Mouse (Mus musculus): ENCODE results near the gene Stx5a. TPM values are rescaled to one million over a fixed set of nuclear protein-coding genes. Genes with fewer than 3 reads are reported as not detected.
A peak's percentile ranks its signal among the peaks of the same experiment; 100 is the strongest.

Stx5a gene
- polyA plus RNA-seq, 1 experiment from 2014 or later = 122 TPM

GRCm38 (mm10) chr19:8774951-8775421 lies 33.8 kb downstream of the Stx5a start:
- Histone ChIP-seq H3K36me3 (ENCODE audit: insufficient read depth) (peaks cover 45% of the 10 kb centered on the region), H3K9me3 (ENCODE audit: low read depth, low read length) (no peaks in the 10 kb centered on the region), H3K9ac (peak overlapping the region; percentile 94), H3K4me2 (peak overlapping the region; percentile 99), H3K27me3 (ENCODE audit: insufficient read depth, low read length) (no peaks in the 10 kb centered on the region), H3K4me3 (ENCODE audit: low read depth, low read length) (peak overlapping the region; percentile 72), H3K27ac (ENCODE audit: low read depth) (peak overlapping the region; percentile 99), H3K4me1 (ENCODE audit: insufficient read depth) (no peaks in the 10 kb centered on the region; the same call in none of the 2 replicates)
- no peak for TF ChIP-seq CTCF (IDR thresholded peaks at IDR 0.05; ENCODE audit: low read depth)
- WGBS = 3% methylated on average over 20 of the region's 20 CpGs
- peak; percentile 35 for DNase-seq
- ATAC-seq (ENCODE audit: insufficient read depth) = peak; percentile 32

GRCm38 (mm10) chr19:8786008-8786781 lies 45.0 kb downstream of the Stx5a start, which contains the start of gene Taf6l:
TSS of gene Taf6l (minus strand) at chr19:8786417.
- Histone ChIP-seq H3K9ac (peak within 1 kb of the TSS; percentile 66), H3K9me3 (ENCODE audit: low read depth, low read length) (no peaks in the 10 kb centered on the region), H3K27ac (ENCODE audit: low read depth) (peak within 1 kb of the TSS; percentile 70), H3K4me2 (peak within 1 kb of the TSS; percentile 84), H3K4me3 (ENCODE audit: low read depth, low read length) (peak within 1 kb of the TSS; percentile 65), H3K4me1 (ENCODE audit: insufficient read depth) (peaks cover 3% of the 10 kb centered on the region; the same call in 1 of the 2 replicates), H3K27me3 (ENCODE audit: insufficient read depth, low read length) (no peaks in the 10 kb centered on the region), H3K36me3 (ENCODE audit: insufficient read depth) (peaks cover 26% of the 10 kb centered on the region)
- WGBS = under 1% methylated on average over 32 of the region's 32 CpGs
- TF ChIP-seq CTCF (IDR thresholded peaks at IDR 0.05; ENCODE audit: low read depth) = peak; percentile 48
- ATAC-seq (ENCODE audit: insufficient read depth) (peak; percentile 100), DNase-seq (peak; percentile 97)

DNA sequence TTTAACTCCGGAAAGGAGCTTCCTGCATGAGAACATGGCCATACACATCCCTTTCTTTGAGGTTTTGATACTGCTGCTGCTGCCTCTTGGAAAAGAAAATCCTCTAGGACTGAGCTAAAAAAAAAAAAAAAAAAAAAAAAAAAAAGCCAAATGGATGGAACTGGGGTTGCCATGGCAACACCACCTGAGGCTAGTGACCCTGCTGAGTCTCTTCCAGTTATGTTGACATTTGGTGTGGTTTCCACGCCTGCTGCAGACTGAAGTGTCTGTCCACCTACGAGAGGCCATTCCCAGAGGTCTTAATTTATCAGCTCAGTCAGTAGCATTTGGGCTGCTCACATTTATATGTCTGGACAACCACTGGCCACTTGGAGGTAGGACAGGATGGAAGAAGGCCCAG lies 47.3 kb downstream of the Stx5a start:
- Histone ChIP-seq H3K9ac (no peak overlapping the region), H3K4me1 (ENCODE audit: insufficient read depth) (peaks cover 3% of the 10 kb centered on the region; the same call in 1 of the 2 replicates), H3K4me2 (no peak overlapping the region), H3K4me3 (ENCODE audit: low read depth, low read length) (no peak overlapping the region), H3K9me3 (ENCODE audit: low read depth, low read length) (no peaks in the 10 kb centered on the region), H3K36me3 (ENCODE audit: insufficient read depth) (peaks cover 18% of the 10 kb centered on the region), H3K27me3 (ENCODE audit: insufficient read depth, low read length) (no peaks in the 10 kb centered on the region), H3K27ac (ENCODE audit: low read depth) (no peak overlapping the region)
- TF ChIP-seq CTCF (IDR thresholded peaks at IDR 0.05; ENCODE audit: low read depth) = no peak
- WGBS = 22% methylated on average over 3 of the region's 3 CpGs
- no peak for ATAC-seq (ENCODE audit: insufficient read depth)
- DNase-seq = peak; percentile 21

- Histone ChIP-seq H3K4me2 (no peak overlapping the region), H3K9ac (no peak overlapping the region), H3K36me3 (ENCODE audit: insufficient read depth) (peaks cover 21% of the 10 kb centered on the region), H3K9me3 (ENCODE audit: low read depth, low read length) (no peaks in the 10 kb centered on the region), H3K27me3 (ENCODE audit: insufficient read depth, low read length) (no peaks in the 10 kb centered on the region), H3K4me3 (ENCODE audit: low read depth, low read length) (no peak overlapping the region), H3K27ac (ENCODE audit: low read depth) (no peak overlapping the region), H3K4me1 (ENCODE audit: insufficient read depth) (peaks cover 3% of the 10 kb centered on the region; the same call in 1 of the 2 replicates)
- no peak for DNase-seq
- no peak for ATAC-seq (ENCODE audit: insufficient read depth)
- no peak for TF ChIP-seq CTCF (IDR thresholded peaks at IDR 0.05; ENCODE audit: low read depth)
- WGBS = 51% methylated on average over 1 of the region's 1 CpGs
Measured at GRCm38 (mm10) chr19:8789171-8789570, 48.0 kb downstream of the Stx5a start.

DNA sequence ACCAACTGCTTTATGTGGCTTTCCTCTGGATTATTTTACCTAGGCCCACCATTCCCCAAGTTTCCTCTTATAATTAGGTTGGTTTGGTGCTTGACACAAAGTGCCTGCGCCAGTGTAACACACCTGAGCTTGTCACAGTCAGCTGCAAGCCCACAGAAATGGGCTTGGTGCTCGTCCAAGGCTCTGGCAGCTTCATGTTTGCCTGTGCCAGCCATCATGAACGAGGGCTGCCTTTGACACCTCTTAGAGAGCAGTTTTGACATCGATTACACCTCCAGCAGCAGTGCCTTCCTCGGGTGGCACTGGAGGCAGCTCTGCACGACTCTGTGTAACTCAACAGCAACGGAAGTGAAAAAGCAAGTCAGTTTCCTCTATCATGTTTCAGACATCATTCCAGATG lies 49.0 kb downstream of the Stx5a start:
- no peak for TF ChIP-seq CTCF (IDR thresholded peaks at IDR 0.05; ENCODE audit: low read depth)
- 71% methylated on average over 7 of the region's 7 CpGs for WGBS
- no peak overlapping the region for H3K4me3 ChIP-seq (ENCODE audit: low read depth, low read length)
- H3K36me3 ChIP-seq (ENCODE audit: insufficient read depth) = peaks cover 31% of the 10 kb centered on the region
- DNase-seq = no peak
- peaks cover 3% of the 10 kb centered on the region; the same call in 1 of the 2 replicates for H3K4me1 ChIP-seq (ENCODE audit: insufficient read depth)
- H3K9ac ChIP-seq = no peak overlapping the region
- no peak for ATAC-seq (ENCODE audit: insufficient read depth)
- no peaks in the 10 kb centered on the region for H3K9me3 ChIP-seq (ENCODE audit: low read depth, low read length)
- H3K4me2 ChIP-seq = no peak overlapping the region
- H3K27me3 ChIP-seq (ENCODE audit: insufficient read depth, low read length) = no peaks in the 10 kb centered on the region
- H3K27ac ChIP-seq (ENCODE audit: low read depth) = no peak overlapping the region

- peak within 1 kb of the TSS; percentile 78 for H3K4me2 ChIP-seq
- H3K27ac ChIP-seq (ENCODE audit: low read depth) = peak within 1 kb of the TSS; percentile 51
- 2% methylated on average over 25 of the region's 25 CpGs for WGBS
- 0 out of 2 replicates have a peak, but pooled peaks cover 3% of the 10 kb centered on the region for H3K4me1 ChIP-seq (ENCODE audit: insufficient read depth)
- no peaks in the 10 kb centered on the region for H3K9me3 ChIP-seq (ENCODE audit: low read depth, low read length)
- H3K9ac ChIP-seq = peak within 1 kb of the TSS; percentile 81
- TF ChIP-seq CTCF (IDR thresholded peaks at IDR 0.05; ENCODE audit: low read depth) = no peak
- peak; percentile 98 for DNase-seq
- no peaks in the 10 kb centered on the region for H3K27me3 ChIP-seq (ENCODE audit: insufficient read depth, low read length)
- H3K36me3 ChIP-seq (ENCODE audit: insufficient read depth) = peaks cover 27% of the 10 kb centered on the region
- ATAC-seq (ENCODE audit: insufficient read depth) = peak; percentile 79
- H3K4me3 ChIP-seq (ENCODE audit: low read depth, low read length) = peak within 1 kb of the TSS; percentile 77
Measured at GRCm38 (mm10) chr19:8798264-8798946, 57.2 kb downstream of the Stx5a start, which contains the start of gene Polr2g. TSS of gene Polr2g (minus strand) at chr19:8798577.

DNA sequence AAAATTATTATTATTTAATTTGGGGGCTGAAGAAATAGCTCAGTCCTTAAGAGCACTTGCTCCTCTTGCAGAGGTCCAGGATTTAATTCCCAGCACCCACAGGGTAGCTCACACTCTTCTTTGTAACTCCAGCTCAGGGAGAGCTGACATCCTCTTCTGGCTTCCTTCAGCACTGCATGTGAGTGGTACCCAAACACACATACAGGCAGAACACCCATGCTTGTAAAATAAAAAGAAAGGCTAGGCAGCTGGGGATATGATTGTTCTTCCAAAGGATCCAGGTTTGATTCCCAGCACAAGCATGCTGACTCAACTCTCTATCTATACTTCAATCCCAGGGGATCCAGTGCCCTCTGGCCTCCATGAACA lies 57.7 kb downstream of the Stx5a start:
- H3K9me3 ChIP-seq (ENCODE audit: low read depth, low read length) = no peaks in the 10 kb centered on the region
- H3K36me3 ChIP-seq (ENCODE audit: insufficient read depth) = peaks cover 21% of the 10 kb centered on the region
- H3K4me1 ChIP-seq (ENCODE audit: insufficient read depth) = 0 out of 2 replicates have a peak, but pooled peaks cover 3% of the 10 kb centered on the region
- H3K4me2 ChIP-seq = peak overlapping the region; percentile 78
- no peaks in the 10 kb centered on the region for H3K27me3 ChIP-seq (ENCODE audit: insufficient read depth, low read length)
- H3K9ac ChIP-seq = peak overlapping the region; percentile 14; the same call in 1 of the 2 replicates
- H3K27ac ChIP-seq (ENCODE audit: low read depth) = peak overlapping the region; percentile 15; the same call in 1 of the 2 replicates
- ATAC-seq (ENCODE audit: insufficient read depth) = no peak
- H3K4me3 ChIP-seq (ENCODE audit: low read depth, low read length) = peak overlapping the region; percentile 77
- no peak for TF ChIP-seq CTCF (IDR thresholded peaks at IDR 0.05; ENCODE audit: low read depth)
- no peak for DNase-seq

Data from lung, embryonic 14.5 days (tissue).